Mouse (Mus musculus) C3H10T1/2 (cell line): Measurements from ENCODE around the gene F2rl3. TPM values are rescaled to one million over a fixed set of nuclear protein-coding genes. Genes with fewer than 3 reads are reported as not detected.

Source experiments
- polyA plus RNA-seq, 2 experiments: library from polyadenylated mRNA; unstranded; fragments of >200 nt; fragmentation: generic; extraction: Trizol; gene quantifications; one replicate each; pipeline ENCODE4 v1.2.1; 2012; ENCODE audit warnings: missing spikeins in 2 of 2

Gene F2rl3
- under 1 TPM; 0.05 to 0.65 TPM for polyA plus RNA-seq

DNA sequence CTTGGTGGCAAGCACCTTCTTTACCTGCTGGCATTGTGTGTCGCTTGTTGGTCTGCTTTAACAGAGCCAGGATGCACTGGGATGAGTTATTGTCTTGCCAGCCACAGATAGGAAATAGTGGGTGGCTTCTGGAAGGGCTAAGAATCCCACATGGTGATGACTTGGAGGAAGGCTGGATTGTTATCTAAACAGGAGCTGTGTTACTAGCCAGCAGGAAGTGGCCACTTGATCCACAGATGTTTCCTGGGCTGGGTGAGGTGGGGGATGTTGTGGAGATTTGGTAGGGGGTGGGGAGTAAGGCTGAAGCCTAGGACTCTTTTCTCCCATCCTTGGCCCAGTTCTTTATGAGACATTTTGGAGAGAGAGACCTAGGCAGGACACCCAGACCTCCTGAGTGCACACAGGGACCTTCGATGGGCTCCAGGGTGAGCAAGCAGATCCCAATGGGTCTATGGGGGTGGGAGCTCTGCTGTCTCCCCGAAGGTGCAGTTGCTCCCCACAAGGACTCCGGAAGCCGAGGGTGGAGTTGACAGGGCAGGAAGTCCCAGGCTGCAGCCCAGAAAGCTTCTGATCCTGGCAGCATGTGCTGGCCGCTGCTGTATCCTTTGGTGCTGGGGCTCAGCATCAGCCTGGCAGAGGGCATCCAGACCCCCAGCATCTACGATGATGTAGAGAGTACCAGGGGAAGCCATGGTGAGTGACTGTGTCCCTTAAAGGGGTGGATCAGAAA, at the start of gene F2rl3:
F2rl3 (plus strand) TSS at position 559 of the 730 bp plus-strand sequence.

DNA sequence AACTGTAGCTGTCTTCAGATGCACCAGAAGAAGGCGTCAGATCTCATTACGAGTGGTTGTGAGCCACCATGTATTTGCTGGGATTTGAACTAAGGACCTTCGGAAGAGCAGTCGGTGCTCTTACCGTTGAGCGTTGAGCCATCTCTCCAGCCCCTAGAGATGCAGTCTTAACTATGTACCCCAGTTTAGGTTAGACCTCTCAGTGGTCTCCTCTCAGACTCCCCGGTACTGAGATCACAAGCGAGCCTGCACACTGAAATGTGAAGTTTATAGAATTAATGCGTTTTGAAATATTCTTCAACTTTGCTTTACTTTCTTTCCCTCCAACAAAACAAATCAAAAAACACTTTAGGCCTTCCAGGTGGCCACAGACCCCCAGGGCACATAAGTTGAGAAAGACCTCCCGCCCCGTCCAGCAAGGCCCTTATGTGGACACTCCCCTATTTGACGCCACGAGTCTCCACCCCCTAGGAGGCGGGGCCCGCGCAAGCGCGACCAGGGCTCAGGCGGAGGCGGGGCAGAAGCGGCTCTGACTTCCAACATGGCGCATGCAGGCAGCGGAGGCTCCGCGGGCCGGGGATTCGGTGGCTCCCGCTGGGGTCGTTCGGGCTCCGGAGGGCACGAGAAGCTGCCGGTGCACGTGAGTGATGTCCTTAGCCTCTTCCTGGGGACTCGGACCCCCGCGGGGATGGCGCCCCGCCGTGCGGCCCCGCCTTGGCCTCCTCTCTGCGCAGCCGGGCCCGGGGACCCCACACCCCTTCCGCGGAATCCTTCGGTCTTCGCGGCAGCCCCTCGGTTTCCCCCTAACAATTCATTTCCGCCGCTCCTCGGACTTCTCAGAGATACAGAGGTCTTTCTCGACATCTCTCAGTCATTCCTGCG, 38.7 kb upstream of the F2rl3 start, which contains the start of gene Sin3b:
Sin3b (plus strand) TSS at position 517 of the 882 bp plus-strand sequence.

Other genes with a start within 250 kb of the F2rl3 start
- gene Med26, start 213.6 kb upstream of the F2rl3 start, polyA plus RNA-seq, result 1 to 10 TPM; 3.9 to 8.5 TPM
- 10 to 100 TPM; 31.0 to 69.0 TPM for gene Smim7, start 190.8 kb upstream of the F2rl3 start, polyA plus RNA-seq
- 10 to 100 TPM in 1 of 2 experiments, 1 to 10 TPM in 1; 7.9 to 15.7 TPM for gene Tmem38a, start 189.8 kb upstream of the F2rl3 start, polyA plus RNA-seq
- gene Nwd1, start 115.2 kb upstream of the F2rl3 start, polyA plus RNA-seq, result under 1 TPM; 0.04 to 0.13 TPM
- gene Sin3b, start 38.6 kb upstream of the F2rl3 start, polyA plus RNA-seq, result 100 to 1,000 TPM; 136 to 138 TPM